Mouse (Mus musculus) intestine, embryonic 15.5 days (tissue): ENCODE measurements around the gene Gopc. TPM values are rescaled to one million over a fixed set of nuclear protein-coding genes. Genes with fewer than 3 reads are reported as not detected.
A peak's percentile ranks its signal among the peaks of the same experiment; 100 is the strongest.

Experiments
- ATAC-seq: fragments of 200-750 bp; cut with Nextera tagmentation; 2 replicates; pipeline ENCODE4 v1.8.0; 2017; ENCODE audit warnings: moderate TSS enrichment, moderate library complexity
- H3K27ac ChIP-seq: fragments of 300-500 bp; sonication (generic); 2 replicates; pipeline ENCODE4 v1.5.1; 2015; ENCODE audit warnings: mild to moderate bottlenecking, inconsistent platforms
- H3K27me3 ChIP-seq: fragments of 300-500 bp; sonication (generic); replicated peaks from 2 replicates; pipeline ENCODE4 v1.6.1; 2015; ENCODE audit warnings: inconsistent platforms
- H3K36me3 ChIP-seq: fragments of 300-500 bp; sonication (generic); 2 replicates; pipeline ENCODE4 v1.6.1; 2015; ENCODE audit warnings: inconsistent platforms
- H3K4me1 ChIP-seq: fragments of 300-500 bp; sonication (generic); replicated peaks from 2 replicates; pipeline ENCODE4 v1.6.1; 2015; ENCODE audit warnings: inconsistent platforms
- H3K4me2 ChIP-seq: fragments of 300-500 bp; sonication (generic); replicated peaks from 2 replicates; pipeline ENCODE4 v1.6.1; 2015; ENCODE audit warnings: mild to moderate bottlenecking, inconsistent platforms
- H3K4me3 ChIP-seq: fragments of 300-500 bp; sonication (generic); replicated peaks from 2 replicates; pipeline ENCODE4 v1.5.1; 2015; ENCODE audit warnings: inconsistent platforms
- H3K9ac ChIP-seq: fragments of 300-500 bp; sonication (generic); 2 replicates; pipeline ENCODE4 v1.6.1; 2015; ENCODE audit warnings: inconsistent platforms
- H3K9me3 ChIP-seq: fragments of 300-500 bp; sonication (generic); 2 replicates; pipeline ENCODE4 v1.6.1; 2016; ENCODE audit warnings: inconsistent platforms
- WGBS: fragments of 180-500 bp; shearing (Covaris S2); methylation state at CpG from one replicate; pipeline ENCODE4 v1.1.7; 2015; 5-methylcytosine and 5-hydroxymethylcytosine counted together
- polyA plus RNA-seq: library from polyadenylated mRNA; unstranded; fragments of >200 nt; fragmentation: Nextera tagmentation; extraction: Ambion mirVana; gene quantifications from 2 replicates; pipeline ENCODE4 v1.2.1, GENCODE M21; 2015

Gene Gopc
- polyA plus RNA-seq, 1 experiment from 2014 or later, result 19.4 TPM

DNA sequence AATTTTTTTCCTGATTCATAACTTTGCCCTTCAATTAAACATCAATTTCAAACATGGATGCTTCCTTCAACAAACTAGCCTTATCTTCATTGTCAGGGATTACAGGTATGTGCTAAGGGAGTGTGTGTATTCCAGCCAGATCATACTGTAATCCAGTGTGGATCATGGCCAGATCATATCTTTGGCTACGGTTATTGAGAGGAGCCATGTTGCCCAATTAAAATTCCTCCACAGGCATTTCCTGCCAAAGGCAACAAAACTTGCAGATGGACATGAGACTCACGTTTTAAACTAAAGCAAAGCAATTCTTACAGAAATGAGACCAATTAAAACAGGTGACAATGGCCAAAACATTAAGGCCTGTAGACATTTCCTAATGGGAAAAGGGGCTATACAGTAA, 34.5 kb upstream of the Gopc start:
- Histone ChIP-seq H3K4me2 (peak overlapping the region; percentile 62), H3K9me3 (no peaks in the 10 kb centered on the region), H3K4me3 (peak overlapping the region; percentile 98; the same call in 1 of the 2 replicates), H3K9ac (no peak overlapping the region), H3K36me3 (no peaks in the 10 kb centered on the region), H3K27ac (no peak overlapping the region), H3K4me1 (peaks cover 14% of the 10 kb centered on the region), H3K27me3 (no peaks in the 10 kb centered on the region)
- ATAC-seq, result no peak
- WGBS, result 32% methylated on average over 2 of the region's 2 CpGs

DNA sequence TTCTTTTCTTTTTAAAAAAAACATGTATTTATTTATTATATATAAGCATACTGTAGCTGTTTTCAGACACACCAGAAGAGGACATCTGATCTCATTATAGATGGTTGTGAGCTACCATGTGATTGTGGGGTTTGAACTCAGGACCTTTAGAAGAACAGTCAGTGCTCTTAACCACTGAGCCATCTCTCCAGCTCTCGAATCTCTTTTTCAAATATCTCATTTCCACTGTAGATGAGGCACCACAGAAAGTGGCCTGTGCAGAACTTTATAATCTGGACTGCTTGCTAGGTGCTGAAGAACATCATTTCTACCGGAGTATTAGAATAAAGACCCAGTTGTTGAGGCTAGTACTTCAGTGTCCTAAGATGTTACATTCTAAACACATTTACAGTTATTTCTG, 33.1 kb upstream of the Gopc start:
- Histone ChIP-seq H3K36me3 (no peaks in the 10 kb centered on the region), H3K9ac (no peak overlapping the region), H3K9me3 (no peaks in the 10 kb centered on the region), H3K4me1 (peaks cover 14% of the 10 kb centered on the region), H3K27me3 (no peaks in the 10 kb centered on the region), H3K4me2 (no peak overlapping the region), H3K27ac (no peak overlapping the region), H3K4me3 (no peak overlapping the region)
- 84% methylated on average over 2 of the region's 2 CpGs for WGBS
- ATAC-seq, result no peak

DNA sequence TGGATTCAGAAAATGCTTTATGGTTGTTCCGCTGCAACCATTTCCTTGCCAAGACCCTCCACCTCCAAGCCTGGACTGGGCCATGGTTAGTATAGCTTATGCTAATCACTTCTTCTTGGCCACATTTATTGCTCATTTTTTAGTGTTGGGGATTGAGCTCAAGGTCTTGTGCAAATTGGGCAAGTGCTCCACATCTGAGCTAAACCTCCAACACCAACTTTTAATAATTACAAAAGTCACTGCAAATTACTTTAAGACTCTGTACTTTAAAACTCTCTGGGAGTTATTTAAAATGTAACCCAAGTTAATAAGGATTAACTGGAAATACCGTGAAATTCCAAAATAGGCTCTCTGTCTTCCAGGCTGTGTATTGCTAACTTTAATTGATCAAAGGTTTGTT, 25.6 kb upstream of the Gopc start:
- Histone ChIP-seq H3K27me3 (no peaks in the 10 kb centered on the region), H3K27ac (no peak overlapping the region), H3K9me3 (no peaks in the 10 kb centered on the region), H3K4me3 (no peak overlapping the region), H3K4me2 (no peak overlapping the region), H3K9ac (no peak overlapping the region), H3K4me1 (no peaks in the 10 kb centered on the region), H3K36me3 (no peaks in the 10 kb centered on the region)
- WGBS, result 85% methylated on average over 2 of the region's 2 CpGs
- ATAC-seq, result no peak

DNA sequence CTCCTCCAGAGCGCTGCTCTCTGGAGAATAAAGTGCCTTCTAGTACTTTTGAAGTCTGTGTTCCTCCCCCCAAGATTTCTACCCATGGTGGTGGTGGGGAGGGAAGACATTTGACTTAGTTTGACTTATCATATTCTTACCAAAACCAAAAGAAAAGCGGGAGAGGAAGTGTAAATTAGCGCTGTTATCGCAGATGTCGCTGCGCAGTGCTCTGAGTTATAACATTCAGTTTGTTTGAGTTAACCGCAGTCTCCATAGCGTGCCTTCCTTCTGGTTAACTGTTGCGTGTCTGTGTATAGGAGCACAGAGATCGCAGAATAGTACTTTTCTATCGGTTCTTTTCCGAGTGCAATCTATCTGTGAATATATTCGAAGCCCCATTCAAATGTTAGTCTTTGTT, 23.2 kb upstream of the Gopc start:
- no peak overlapping the region for H3K4me2 ChIP-seq
- no peaks in the 10 kb centered on the region for H3K27me3 ChIP-seq
- no peaks in the 10 kb centered on the region for H3K9me3 ChIP-seq
- ATAC-seq, result no peak
- no peaks in the 10 kb centered on the region for H3K36me3 ChIP-seq
- H3K4me1 ChIP-seq, result no peaks in the 10 kb centered on the region
- H3K9ac ChIP-seq, result no peak overlapping the region
- no peak overlapping the region for H3K4me3 ChIP-seq
- H3K27ac ChIP-seq, result no peak overlapping the region
- 74% methylated on average over 13 of the region's 13 CpGs for WGBS

DNA sequence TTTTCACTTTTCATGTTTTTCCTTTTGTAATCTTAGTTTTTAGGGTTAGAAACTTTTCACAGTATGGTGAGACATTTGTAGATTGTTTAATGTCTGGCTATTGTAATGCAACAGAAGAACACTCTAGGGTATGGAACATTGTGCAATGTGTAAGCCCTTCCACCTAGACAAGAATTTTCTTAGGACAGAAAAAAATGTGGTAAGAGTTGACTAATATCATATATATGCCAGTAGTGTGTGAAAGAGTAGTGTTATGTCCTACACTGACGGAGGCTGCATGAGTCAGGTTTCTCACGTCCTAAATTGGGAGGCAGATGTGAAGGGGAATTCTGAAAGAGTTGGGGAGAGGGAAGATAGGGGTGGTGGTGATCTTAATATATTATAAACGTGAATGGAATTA, 17.8 kb upstream of the Gopc start:
- no peaks in the 10 kb centered on the region for H3K4me1 ChIP-seq
- no peak overlapping the region for H3K4me3 ChIP-seq
- no peak overlapping the region for H3K27ac ChIP-seq
- no peaks in the 10 kb centered on the region for H3K27me3 ChIP-seq
- no peak for ATAC-seq
- 63% methylated on average over 3 of the region's 3 CpGs for WGBS
- H3K4me2 ChIP-seq, result no peak overlapping the region
- no peaks in the 10 kb centered on the region for H3K9me3 ChIP-seq
- H3K36me3 ChIP-seq, result no peaks in the 10 kb centered on the region
- H3K9ac ChIP-seq, result no peak overlapping the region

DNA sequence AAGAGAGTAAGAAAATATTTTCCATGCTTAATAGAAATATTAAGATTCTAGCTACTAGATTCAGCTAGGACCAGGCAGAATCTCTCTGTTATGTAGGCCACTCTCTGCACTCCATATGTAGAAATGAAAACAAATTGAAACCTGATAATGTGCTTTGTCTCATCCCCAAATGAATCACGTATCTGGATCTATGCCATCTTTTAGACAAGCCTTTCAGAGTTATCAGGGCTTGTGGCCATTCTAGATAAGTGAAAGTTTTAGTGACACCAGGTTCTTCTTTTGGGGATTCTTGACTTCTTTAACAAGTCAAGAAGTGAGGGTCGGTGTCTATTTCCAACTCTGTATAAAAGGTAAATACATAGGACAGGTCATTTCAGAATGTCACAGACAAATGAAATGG, 16.8 kb upstream of the Gopc start:
- no peak overlapping the region for H3K4me2 ChIP-seq
- no peak for ATAC-seq
- no peaks in the 10 kb centered on the region for H3K27me3 ChIP-seq
- no peak overlapping the region for H3K27ac ChIP-seq
- no peaks in the 10 kb centered on the region for H3K36me3 ChIP-seq
- 76% methylated on average over 2 of the region's 2 CpGs for WGBS
- H3K4me3 ChIP-seq, result no peak overlapping the region
- H3K9me3 ChIP-seq, result no peaks in the 10 kb centered on the region
- no peaks in the 10 kb centered on the region for H3K4me1 ChIP-seq
- H3K9ac ChIP-seq, result no peak overlapping the region

DNA sequence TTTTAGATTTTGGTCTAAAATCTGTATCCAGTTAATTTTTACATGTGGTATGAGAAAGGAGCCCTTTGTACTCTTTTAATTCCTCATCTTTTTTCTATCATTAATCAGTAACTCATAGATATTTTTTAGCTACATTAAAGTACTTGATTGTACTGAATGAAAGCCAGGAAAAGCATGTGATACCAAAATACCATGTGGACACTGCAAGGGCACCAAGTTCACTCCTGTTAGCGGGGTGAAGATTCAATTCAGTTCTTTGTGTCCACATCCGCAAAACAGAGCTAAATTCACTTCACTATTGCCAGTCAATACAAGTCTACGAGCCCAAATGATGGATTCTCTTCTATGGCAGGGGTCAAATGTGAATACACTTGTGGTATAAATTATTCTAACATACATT, 14.7 kb upstream of the Gopc start:
- no peak overlapping the region for H3K4me3 ChIP-seq
- no peak for ATAC-seq
- H3K4me2 ChIP-seq, result no peak overlapping the region
- WGBS, result 85% methylated on average over 3 of the region's 3 CpGs
- no peak overlapping the region for H3K27ac ChIP-seq
- H3K27me3 ChIP-seq, result no peaks in the 10 kb centered on the region
- H3K36me3 ChIP-seq, result no peaks in the 10 kb centered on the region
- no peak overlapping the region for H3K9ac ChIP-seq
- no peaks in the 10 kb centered on the region for H3K4me1 ChIP-seq
- H3K9me3 ChIP-seq, result no peaks in the 10 kb centered on the region

DNA sequence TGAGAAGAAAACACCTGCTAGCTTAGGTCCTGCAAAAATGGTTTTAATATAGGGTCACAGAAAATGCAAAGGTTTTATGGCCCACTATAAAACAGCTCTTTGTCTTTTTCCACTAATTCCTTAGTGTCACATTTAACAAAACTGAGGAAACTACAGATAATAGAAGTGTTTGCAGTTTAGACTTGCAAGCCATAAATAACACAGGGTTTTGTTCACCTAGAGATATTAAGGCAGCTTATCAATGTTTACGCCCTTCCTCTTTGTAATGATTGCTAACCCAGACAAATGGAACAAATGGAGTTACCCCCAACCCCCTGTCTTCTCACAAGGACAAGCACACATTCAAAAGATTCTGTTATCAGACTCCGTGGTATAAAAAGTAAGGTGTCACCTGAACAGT, 9.3 kb upstream of the Gopc start:
- H3K36me3 ChIP-seq, result no peaks in the 10 kb centered on the region
- H3K4me3 ChIP-seq, result no peak overlapping the region
- ATAC-seq, result peak; percentile 62
- WGBS, result 47% methylated on average over 2 of the region's 2 CpGs
- H3K27me3 ChIP-seq, result no peaks in the 10 kb centered on the region
- H3K4me1 ChIP-seq, result no peaks in the 10 kb centered on the region
- H3K4me2 ChIP-seq, result no peak overlapping the region
- no peaks in the 10 kb centered on the region for H3K9me3 ChIP-seq
- H3K27ac ChIP-seq, result no peak overlapping the region
- no peak overlapping the region for H3K9ac ChIP-seq

DNA sequence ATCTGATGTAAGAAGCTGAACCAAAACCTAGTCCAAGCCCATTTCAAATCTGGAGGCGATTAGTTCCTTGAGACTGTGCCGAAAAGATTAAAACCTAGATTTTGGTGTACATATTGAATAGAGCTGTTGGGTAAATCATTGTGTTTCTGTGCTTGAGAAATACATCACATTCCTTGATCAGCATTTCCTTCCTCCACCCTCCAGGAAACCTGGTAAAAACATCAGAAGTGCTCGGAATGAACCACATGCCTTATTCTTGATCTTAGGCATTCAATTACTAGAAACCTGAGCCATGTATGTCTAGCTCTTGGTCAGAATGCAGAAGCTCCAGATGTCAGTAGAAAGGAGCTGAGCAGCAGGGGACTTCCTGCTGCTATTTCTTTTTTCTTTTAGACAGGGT, 7.5 kb upstream of the Gopc start:
- Histone ChIP-seq H3K4me2 (no peak overlapping the region), H3K36me3 (no peaks in the 10 kb centered on the region), H3K9ac (no peak overlapping the region), H3K4me3 (no peak overlapping the region), H3K27ac (no peak overlapping the region), H3K4me1 (no peaks in the 10 kb centered on the region), H3K27me3 (no peaks in the 10 kb centered on the region), H3K9me3 (no peaks in the 10 kb centered on the region)
- 78% methylated on average over 3 of the region's 3 CpGs for WGBS
- no peak for ATAC-seq

DNA sequence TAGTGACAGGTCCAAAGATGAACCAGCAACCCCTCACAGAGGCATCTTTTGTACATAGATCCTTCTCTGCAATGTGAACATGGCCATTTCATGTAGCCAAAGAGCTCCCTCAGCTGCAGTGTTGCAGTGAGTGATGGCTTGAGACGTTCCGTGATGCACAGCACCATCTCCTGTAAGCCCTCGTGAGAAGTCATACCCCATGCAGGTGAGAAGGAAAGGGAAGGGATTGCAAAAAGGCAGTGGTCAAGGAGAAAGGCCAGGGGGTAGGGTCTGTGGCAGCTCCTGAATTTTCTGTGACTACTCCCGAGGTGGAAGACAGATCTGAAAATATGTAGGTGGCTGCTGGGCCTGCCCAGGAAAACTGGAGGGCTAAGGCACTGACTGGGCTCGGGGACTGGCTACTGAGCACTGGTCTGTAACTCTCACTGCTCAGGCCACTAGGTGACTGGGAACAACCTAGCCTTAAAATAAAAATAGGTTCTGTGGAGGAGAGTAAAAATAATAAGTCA, 7.1 kb upstream of the Gopc start, which contains the start of gene Nepn:
Gene Nepn, plus strand, starts transcription at position 51 of the 509 bp plus-strand sequence.
- no peak for ATAC-seq
- no peak within 1 kb of the TSS for H3K4me2 ChIP-seq
- WGBS, result 72% methylated on average over 5 of the region's 5 CpGs

DNA sequence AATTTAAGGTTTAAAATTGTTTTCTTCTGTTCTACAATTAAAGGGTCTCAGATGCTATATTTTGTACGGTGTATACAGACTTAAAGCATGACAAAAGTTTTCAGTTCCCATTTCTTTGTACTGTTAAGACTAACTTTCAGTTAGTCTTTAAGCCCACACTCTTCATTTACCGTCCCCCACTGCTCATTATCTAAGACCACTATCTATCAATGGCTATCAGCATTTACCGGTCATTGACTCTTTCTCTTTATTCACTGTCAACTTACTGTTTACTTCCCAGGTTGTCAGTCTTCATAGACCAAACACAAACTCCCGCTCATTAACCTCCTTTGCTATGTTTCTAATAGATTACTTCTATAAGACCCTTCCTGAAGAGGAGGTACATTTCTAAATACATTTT, 5.3 kb upstream of the Gopc start:
- no peak overlapping the region for H3K27ac ChIP-seq
- no peaks in the 10 kb centered on the region for H3K4me1 ChIP-seq
- no peak overlapping the region for H3K9ac ChIP-seq
- H3K9me3 ChIP-seq, result no peaks in the 10 kb centered on the region
- no peaks in the 10 kb centered on the region for H3K27me3 ChIP-seq
- ATAC-seq, result no peak
- no peak overlapping the region for H3K4me2 ChIP-seq
- WGBS, result 65% methylated on average over 4 of the region's 4 CpGs
- H3K4me3 ChIP-seq, result no peak overlapping the region
- H3K36me3 ChIP-seq, result no peaks in the 10 kb centered on the region

More for the DNA sequence above, 7.1 kb upstream of the Gopc start, which contains the start of gene Nepn:
- Histone ChIP-seq H3K36me3 (no peaks in the 10 kb centered on the region), H3K4me3 (no peak within 1 kb of the TSS), H3K9me3 (no peaks in the 10 kb centered on the region), H3K27ac (no peak within 1 kb of the TSS), H3K9ac (no peak within 1 kb of the TSS), H3K4me1 (no peaks in the 10 kb centered on the region), H3K27me3 (no peaks in the 10 kb centered on the region)

DNA sequence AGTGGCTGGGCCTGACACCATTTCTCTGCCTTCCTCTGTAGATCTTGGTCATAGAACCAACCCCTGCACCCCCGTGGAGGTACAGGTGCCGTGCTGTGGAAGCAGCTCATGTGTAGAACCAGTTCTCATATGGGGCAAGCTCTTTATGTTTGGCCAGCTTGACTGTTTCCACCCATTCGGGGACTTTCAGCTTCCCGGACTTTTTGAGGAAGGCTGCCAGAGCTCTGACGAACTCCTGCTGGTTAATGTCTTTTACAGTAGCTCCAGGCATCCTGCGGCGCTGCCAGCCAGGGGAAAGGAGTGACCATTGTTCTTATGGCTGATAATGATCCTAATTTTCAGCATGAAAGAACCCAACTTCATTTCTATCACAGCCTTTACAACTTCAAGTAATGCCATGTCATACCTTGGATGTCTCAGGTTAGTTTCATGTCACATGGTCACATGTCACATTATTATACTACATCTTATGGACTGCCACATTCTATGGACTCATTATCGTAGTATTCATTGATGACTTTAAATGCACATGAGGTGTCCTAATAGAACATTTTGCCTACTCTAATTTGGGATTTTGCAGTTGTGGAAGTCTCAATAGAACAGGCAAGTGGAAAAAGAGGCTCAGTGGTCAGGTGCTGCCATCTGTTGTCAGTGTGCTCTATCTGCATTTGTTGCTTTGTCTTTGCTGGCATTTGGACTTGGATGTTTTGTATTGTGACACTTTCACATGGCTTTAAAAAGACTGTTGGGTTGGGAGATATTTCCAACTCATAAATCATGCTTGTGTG, 3.1 kb upstream of the Gopc start:
- Histone ChIP-seq H3K9ac (no peak overlapping the region), H3K36me3 (no peaks in the 10 kb centered on the region), H3K4me3 (no peak overlapping the region), H3K9me3 (no peaks in the 10 kb centered on the region), H3K4me1 (no peaks in the 10 kb centered on the region), H3K4me2 (no peak overlapping the region), H3K27ac (no peak overlapping the region), H3K27me3 (no peaks in the 10 kb centered on the region)
- 55% methylated on average over 8 of the region's 8 CpGs for WGBS
- ATAC-seq, result no peak

DNA sequence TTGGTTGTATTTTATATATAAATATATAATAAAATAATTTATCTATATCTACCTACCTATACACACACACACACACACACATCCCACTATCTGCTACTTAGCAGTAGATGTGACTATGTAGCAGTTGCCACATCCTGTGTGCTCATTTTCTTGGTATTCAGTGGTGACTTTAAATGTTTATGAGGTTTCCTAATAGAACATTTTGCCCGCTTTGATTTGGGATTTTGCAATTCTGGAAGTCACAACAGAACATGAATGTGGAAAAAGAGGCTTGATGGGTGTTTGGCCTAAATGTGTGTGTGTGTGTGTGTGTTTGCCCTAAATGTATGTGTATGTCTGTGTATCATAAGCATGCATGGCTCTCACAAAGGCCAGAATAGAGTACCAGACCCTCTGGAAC, 1.6 kb upstream of the Gopc start:
- Histone ChIP-seq H3K27ac (no peak overlapping the region), H3K27me3 (no peaks in the 10 kb centered on the region), H3K36me3 (no peaks in the 10 kb centered on the region), H3K4me3 (no peak overlapping the region), H3K4me1 (no peaks in the 10 kb centered on the region), H3K9ac (no peak overlapping the region), H3K9me3 (no peaks in the 10 kb centered on the region), H3K4me2 (no peak overlapping the region)
- ATAC-seq, result no peak
- WGBS, result 93% methylated on average over 1 of the region's 1 CpGs
